Mouse (Mus musculus): Measurements from ENCODE around the gene Snx18.

DNA sequence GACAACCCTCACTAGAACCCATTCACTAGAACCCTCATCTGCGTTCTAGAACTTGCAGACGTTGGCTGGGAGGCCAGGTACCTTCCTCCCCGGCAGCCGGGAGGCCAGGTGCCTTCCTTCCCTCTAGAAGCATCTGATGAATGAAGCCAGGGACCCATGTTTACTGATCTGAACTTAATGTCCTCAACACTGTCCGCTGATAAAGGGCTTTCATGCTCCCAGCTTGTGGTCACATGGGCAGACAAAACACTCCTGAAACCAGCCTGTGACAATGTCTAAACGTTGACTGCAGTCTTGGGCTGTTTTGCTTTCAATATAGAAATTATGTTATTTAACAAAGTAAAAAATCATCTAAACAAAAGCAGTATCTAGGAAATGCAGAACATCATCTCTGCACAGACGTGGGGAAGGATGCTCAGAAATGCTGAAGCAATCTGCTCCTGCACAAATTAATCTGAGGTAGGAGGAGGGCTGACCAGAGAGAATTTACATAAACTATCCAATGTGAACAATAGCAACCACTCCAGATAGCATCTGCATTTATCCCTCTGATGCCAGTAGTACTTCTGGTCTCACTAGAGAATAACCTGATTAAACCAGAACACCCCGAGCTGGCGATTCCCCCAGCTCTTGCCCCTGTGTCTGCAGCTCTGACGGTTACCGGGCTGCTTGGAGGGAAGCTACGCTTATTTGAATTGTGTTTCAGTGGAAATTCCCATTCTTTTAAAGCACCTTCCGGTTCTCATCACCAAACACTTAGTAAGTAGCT lies 7.4 kb downstream of the Snx18 start:
- TF ChIP-seq TCF12 (IDR thresholded peaks at IDR 0.05; ENCODE audit: insufficient read depth, poor library complexity, severe bottlenecking) (no peak), POLR2AphosphoS2 (IDR thresholded peaks at IDR 0.05; ENCODE audit: insufficient read length, low read depth) (no peak), MAX (IDR thresholded peaks at IDR 0.05; ENCODE audit: low read depth) (no peak), POLR2A (IDR thresholded peaks at IDR 0.05; ENCODE audit: insufficient read length, low read depth) (no peak), E2F4 (IDR thresholded peaks at IDR 0.05; ENCODE audit: insufficient read depth) (no peak), MYOG (IDR thresholded peaks at IDR 0.05; ENCODE audit: control insufficient read depth in 1 of 3, insufficient read depth in 1 of 3, insufficient read length in 2 of 3, low read depth in 2 of 3) (no peak), REST (IDR thresholded peaks at IDR 0.05; ENCODE audit: insufficient read depth, insufficient read length) (no peak), USF1 (IDR thresholded peaks at IDR 0.05; ENCODE audit: low read depth) (no peak), CEBPB (IDR thresholded peaks at IDR 0.05; ENCODE audit: insufficient read depth, poor library complexity, severe bottlenecking) (no peak), MYOD1 (IDR thresholded peaks at IDR 0.05; ENCODE audit: control insufficient read depth in 1 of 3, insufficient read length in 2 of 3, low read depth in 2 of 3) (no peak), SRF (IDR thresholded peaks at IDR 0.05; ENCODE audit: control insufficient read depth, insufficient read length, low read depth) (no peak)
